Mouse (Mus musculus) telencephalon, adult 2 months (tissue): ENCODE data around the gene Rad51d.
A peak's percentile ranks its signal among the peaks of the same experiment; 100 is the strongest.

ENCODE experiments used
- DNase-seq: peaks from one replicate; pipeline ENCODE4 v3.0.0-alpha.2; 2011; ENCODE audit warnings: low read depth, low spot score

The Rad51d gene

GRCm38 (mm10) chr11:82897478-82897877 is 7.1 kb upstream of the Rad51d start:
- DNase-seq = no peak

- no peak for DNase-seq
These were observed 1.5 kb upstream of the Rad51d start, which contains the start of gene Fndc8 for GRCm38 (mm10) chr11:82891936-82892335. Fndc8 (plus strand) TSS chr11:82892124.

DNA sequence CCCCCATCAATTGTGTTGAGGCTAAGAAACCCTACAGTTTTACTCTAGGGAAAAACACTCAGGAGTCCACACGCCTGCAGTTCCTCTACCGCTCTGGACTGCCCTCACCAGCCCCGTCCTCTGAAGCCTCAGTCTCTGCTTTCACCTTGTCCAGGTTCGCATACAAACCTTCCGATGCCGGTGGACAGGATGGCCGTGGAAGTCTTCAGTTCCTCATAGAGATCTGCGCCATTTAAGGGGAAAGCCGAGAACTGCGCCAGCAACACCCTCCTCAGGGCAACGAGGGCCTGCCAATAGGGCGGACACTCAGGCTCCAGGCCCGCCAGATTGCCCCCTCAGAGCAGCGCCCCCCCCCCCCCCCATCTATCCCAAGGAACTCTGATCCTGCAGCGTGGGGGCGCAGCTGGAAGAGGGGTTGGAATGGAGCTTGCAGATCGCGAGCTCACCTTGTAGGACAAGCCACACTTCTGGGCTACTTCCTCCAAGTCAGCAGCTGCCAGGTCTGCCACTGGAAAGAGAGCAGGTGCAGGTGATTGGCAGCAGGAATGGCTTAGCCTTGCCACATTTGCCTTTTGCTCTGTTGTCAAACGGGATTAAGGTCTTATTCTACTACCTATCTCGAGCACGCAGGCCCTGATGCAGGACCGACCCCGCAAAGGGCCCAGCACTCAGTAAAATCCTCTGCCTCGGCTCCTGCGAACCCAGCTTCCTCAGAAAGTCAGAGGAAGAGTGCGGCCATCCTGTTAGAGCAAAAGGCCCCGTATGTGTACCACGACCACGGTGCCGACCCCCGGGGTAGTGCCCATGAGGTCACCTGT is 681 bp downstream of the Rad51d start:
- DNase-seq = no peak

GRCm38 (mm10) chr11:82888491-82888946 is 1.9 kb downstream of the Rad51d start:
- DNase-seq = no peak

GRCm38 (mm10) chr11:82886559-82886958 is 3.9 kb downstream of the Rad51d start:
- no peak for DNase-seq

GRCm38 (mm10) chr11:82883180-82883579 is 7.2 kb downstream of the Rad51d start:
- no peak for DNase-seq

DNA sequence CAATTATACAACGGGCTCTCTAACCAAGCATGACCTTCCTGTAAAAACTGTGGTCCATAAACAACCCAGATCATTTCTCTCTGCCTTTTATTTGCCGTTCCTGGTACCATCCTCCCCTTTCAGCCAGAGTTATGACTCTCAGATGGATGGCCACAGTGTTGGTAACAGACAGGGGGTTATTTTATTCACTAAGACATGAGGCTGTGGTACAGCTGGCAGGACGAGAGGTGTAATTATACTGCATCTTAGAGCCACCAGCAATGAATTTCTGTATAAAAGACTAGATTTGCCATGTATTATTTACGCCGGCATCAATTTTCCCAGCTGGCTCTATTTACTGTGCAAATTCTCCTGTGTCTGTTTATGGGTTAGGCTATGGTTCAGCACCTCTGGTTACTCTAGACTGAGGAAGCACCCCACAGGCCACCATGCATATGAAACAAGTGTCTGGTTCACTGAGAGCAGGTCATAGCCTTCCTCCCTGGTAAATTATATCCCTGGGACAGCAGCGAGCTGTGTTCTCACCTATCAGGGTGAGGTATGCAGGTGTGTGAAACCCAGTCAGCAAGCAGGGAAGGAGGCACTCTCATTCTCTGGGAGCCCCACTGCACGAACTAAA is 12.6 kb downstream of the Rad51d start:
- no peak for DNase-seq

DNA sequence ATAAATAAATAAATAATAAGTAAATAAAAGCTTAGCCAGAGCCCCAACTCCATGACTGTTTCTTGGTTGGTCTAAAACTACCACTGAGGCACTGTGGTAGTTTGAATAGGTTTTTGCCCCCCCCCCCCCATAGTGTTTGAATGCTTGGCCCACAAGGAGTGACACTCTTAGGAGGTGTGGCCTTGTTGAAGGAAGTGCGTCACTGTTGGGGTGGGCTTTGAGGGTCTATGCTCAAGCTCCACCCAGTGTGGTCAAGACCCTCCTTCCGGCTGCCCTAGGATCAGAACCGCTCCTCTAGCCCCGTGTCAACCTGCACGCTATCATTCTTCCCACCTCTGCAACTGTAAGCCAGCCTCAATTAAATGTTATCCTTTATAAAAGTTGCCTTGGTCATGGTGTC is 14.8 kb downstream of the Rad51d start:
- DNase-seq = no peak

GRCm38 (mm10) chr11:82874924-82875323 is 15.5 kb downstream of the Rad51d start:
- DNase-seq = no peak

DNA sequence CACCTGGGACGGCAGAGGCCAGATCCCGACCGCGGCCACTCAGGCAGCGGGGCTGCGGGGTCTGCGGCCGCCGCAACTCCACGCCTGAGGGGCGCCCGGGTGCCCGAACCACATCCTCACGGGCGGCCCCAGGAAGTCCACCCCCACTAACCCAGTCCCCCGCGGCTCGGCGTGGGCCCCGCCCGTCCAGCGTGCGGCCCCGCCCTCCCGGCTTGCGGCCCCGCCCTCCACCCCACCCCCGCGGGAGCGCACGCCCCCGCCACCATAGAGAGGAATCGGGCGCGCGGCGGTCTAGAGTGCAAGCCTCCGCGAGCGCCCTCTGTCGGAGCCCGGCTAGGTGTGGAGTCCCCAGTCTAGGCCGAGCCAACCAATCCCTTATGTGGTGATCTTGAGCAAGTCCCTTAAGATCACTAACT is 19.4 kb downstream of the Rad51d start, which contains the start of gene Rffl:
Rffl (minus strand) TSS at position 180 of the 416 bp plus-strand sequence.
- DNase-seq = peak; percentile 74

- DNase-seq = no peak
These were observed 20.0 kb downstream of the Rad51d start for GRCm38 (mm10) chr11:82870173-82871030.

DNA sequence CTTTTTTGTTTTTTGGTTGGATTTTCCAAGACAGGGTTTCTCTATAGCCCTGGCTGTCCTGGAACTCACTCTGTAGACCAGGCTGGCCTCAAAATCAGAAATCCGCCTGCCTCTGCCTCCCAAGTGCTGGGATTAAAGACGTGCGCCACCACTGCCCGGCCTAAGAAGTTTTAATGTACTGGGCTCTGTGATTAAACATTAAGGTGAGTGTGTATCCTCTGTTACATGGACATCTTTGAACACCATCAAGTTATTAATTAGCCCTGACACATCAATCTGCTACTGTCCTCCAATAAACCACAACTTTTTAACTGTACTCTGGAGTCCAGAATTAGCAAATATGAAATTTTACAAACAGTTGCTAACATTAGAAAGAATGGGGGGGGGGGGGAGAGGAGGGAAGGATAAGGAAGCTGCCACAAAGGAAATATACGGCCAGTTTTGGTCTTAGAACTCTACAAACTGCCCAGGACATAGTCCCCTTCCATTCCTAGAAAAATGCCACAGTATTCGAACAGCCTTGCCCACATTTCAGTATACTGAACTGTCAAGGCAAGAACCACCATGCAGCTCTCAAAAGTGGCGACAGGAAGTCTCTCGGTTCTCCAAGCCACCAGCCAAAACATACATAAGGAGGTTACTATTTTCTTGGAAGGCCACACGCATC is 20.8 kb downstream of the Rad51d start:
- no peak for DNase-seq

- DNase-seq = no peak
These were observed 22.5 kb downstream of the Rad51d start for GRCm38 (mm10) chr11:82867956-82868355.

DNA sequence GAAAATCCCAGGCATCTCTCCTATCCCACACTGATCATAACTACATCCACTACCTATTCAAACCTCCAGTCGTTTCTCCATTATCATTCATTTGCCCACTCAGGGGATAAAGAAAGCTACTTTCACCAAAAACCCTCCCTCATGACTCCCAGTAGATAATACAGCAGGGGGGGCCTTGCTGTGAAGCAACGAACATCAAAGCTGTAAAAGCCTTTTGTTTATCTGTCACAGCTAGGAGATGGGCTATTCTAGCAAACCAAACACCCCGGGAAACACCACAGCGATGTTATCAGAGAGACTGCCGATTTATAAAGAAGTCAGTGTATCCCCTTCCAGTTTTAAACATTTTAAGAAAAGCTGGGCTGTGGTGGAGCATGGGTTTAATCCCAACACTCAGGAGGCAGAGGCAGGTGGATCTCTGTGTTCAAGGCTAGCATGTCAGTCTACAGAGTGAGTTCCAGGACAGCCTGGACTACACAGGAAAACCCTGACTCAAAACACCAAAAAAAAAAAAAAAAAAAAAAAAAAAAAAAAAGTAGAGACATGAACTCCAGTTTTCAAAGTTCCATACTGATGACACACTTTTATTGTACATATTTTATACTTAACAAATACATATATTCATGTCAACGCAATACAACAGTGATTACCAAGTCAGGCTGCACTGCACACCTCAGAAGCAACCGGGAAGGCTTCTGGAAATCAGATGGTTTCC is 23.4 kb downstream of the Rad51d start:
- no peak for DNase-seq

DNA sequence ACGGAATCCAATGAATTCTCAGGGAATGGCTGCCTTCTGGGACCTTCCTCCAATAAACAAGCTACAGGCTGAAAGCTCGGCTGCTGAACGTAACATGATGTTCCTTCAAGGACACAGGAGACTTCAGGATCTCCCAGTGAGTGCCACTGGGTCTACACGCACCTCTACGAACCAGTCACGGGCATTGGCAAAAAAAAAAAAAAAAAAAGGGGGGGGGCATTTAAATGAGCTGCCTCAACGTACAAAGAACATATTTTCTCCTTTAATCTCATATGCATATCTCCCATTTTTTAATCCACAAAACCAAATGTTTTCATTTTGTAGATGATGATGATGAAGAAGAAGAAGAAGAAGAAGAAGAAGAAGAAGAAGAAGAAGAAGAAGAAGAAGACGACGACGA is 24.5 kb downstream of the Rad51d start:
- DNase-seq = no peak

GRCm38 (mm10) chr11:82863488-82863931 is 26.9 kb downstream of the Rad51d start:
- no peak for DNase-seq

- DNase-seq = no peak
These were observed 27.4 kb downstream of the Rad51d start for GRCm38 (mm10) chr11:82863059-82863458.

- DNase-seq = no peak
These were observed 27.8 kb downstream of the Rad51d start for GRCm38 (mm10) chr11:82862638-82863037.

DNA sequence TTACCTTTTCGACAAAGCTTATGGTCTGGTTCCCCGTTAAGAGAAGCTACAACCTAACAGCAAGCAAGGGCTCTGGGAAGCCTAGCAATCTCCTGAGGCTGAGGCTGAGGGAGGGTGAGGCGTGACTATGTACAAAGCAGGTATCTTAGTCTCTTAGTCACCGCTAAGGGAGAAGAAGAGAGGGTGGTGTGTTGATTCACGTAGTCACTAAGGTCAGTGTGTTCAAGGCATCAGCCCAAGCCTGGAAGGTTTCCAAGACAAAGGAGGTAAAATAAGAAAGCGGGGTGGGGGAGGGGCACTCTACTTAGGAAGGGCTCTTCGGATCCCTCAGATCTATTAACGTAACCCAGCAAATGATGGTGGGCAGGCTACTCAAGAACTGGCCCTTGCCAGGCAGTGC is 28.9 kb downstream of the Rad51d start:
- no peak for DNase-seq

GRCm38 (mm10) chr11:82860759-82861158 is 29.7 kb downstream of the Rad51d start:
- no peak for DNase-seq
